Mouse (Mus musculus): ENCODE measurements at regions not wholly inside any gene's neighbourhood (a gene's known extent, or its start where the extent isn't known, plus 50 kb on each side); places are given as distances from the start of the nearest gene placed in this dataset.

GRCm38 (mm10) chr11:110722701-110723100, 245.1 kb upstream of the Kcnj16 start:
- H3K4me3 ChIP-seq: no peak overlapping the region
- H3K27ac ChIP-seq (ENCODE audit: poor library complexity, severe bottlenecking): no peak overlapping the region
- H3K36me3 ChIP-seq: no peaks in the 10 kb centered on the region
- H3K4me2 ChIP-seq: no peak overlapping the region
- ATAC-seq (ENCODE audit: insufficient number of reproducible peaks, low FRiP score): no peak
- H3K9ac ChIP-seq: no peak overlapping the region
- H3K4me1 ChIP-seq (replicated peaks): no peaks in the 10 kb centered on the region
- no peaks in the 10 kb centered on the region for H3K9me3 ChIP-seq (replicated peaks)
- WGBS: 70% methylated on average over 5 of the region's 5 CpGs
- no peaks in the 10 kb centered on the region for H3K27me3 ChIP-seq (replicated peaks)

- H3K27ac ChIP-seq (ENCODE audit: poor library complexity, severe bottlenecking): no peak overlapping the region
- no peaks in the 10 kb centered on the region for H3K36me3 ChIP-seq
- no peaks in the 10 kb centered on the region for H3K9me3 ChIP-seq (replicated peaks)
- no peak for ATAC-seq (ENCODE audit: insufficient number of reproducible peaks, low FRiP score)
- no peak overlapping the region for H3K4me3 ChIP-seq
- no peaks in the 10 kb centered on the region for H3K4me1 ChIP-seq (replicated peaks)
- no peak overlapping the region for H3K9ac ChIP-seq
- no peaks in the 10 kb centered on the region for H3K27me3 ChIP-seq (replicated peaks)
- 75% methylated on average over 6 of the region's 6 CpGs for WGBS
- H3K4me2 ChIP-seq: no peak overlapping the region
These were observed 243.9 kb upstream of the Kcnj16 start for GRCm38 (mm10) chr11:110723971-110724370.

- 61% methylated on average over 3 of the region's 3 CpGs for WGBS
- Histone ChIP-seq H3K4me2 (no peak overlapping the region), H3K9ac (no peak overlapping the region), H3K4me1 (replicated peaks) (no peaks in the 10 kb centered on the region), H3K9me3 (replicated peaks) (no peaks in the 10 kb centered on the region), H3K27me3 (replicated peaks) (no peaks in the 10 kb centered on the region), H3K27ac (ENCODE audit: poor library complexity, severe bottlenecking) (no peak overlapping the region), H3K36me3 (no peaks in the 10 kb centered on the region), H3K4me3 (no peak overlapping the region)
- ATAC-seq (ENCODE audit: insufficient number of reproducible peaks, low FRiP score): no peak
These were observed 240.4 kb upstream of the Kcnj16 start for GRCm38 (mm10) chr11:110727357-110727961.

- no peak overlapping the region for H3K4me3 ChIP-seq
- H3K4me1 ChIP-seq (replicated peaks): no peaks in the 10 kb centered on the region
- H3K4me2 ChIP-seq: no peak overlapping the region
- no peak overlapping the region for H3K9ac ChIP-seq
- H3K27me3 ChIP-seq (replicated peaks): no peaks in the 10 kb centered on the region
- no peak for ATAC-seq (ENCODE audit: insufficient number of reproducible peaks, low FRiP score)
- H3K9me3 ChIP-seq (replicated peaks): no peaks in the 10 kb centered on the region
- no peak overlapping the region for H3K27ac ChIP-seq (ENCODE audit: poor library complexity, severe bottlenecking)
- no peaks in the 10 kb centered on the region for H3K36me3 ChIP-seq
- WGBS: 79% methylated on average over 3 of the region's 3 CpGs
These were observed 236.3 kb upstream of the Kcnj16 start for GRCm38 (mm10) chr11:110731510-110731909.

- no peaks in the 10 kb centered on the region for H3K4me1 ChIP-seq (replicated peaks)
- H3K4me2 ChIP-seq: no peak overlapping the region
- no peaks in the 10 kb centered on the region for H3K36me3 ChIP-seq
- no peaks in the 10 kb centered on the region for H3K9me3 ChIP-seq (replicated peaks)
- H3K9ac ChIP-seq: no peak overlapping the region
- ATAC-seq (ENCODE audit: insufficient number of reproducible peaks, low FRiP score): no peak
- no peak overlapping the region for H3K4me3 ChIP-seq
- no peaks in the 10 kb centered on the region for H3K27me3 ChIP-seq (replicated peaks)
- no peak overlapping the region for H3K27ac ChIP-seq (ENCODE audit: poor library complexity, severe bottlenecking)
These were observed 193.7 kb upstream of the Kcnj16 start for GRCm38 (mm10) chr11:110774128-110774527.

- Histone ChIP-seq H3K4me1 (replicated peaks) (no peaks in the 10 kb centered on the region), H3K27ac (ENCODE audit: poor library complexity, severe bottlenecking) (no peak overlapping the region), H3K9ac (no peak overlapping the region), H3K36me3 (no peaks in the 10 kb centered on the region), H3K4me2 (no peak overlapping the region), H3K4me3 (no peak overlapping the region), H3K9me3 (replicated peaks) (no peaks in the 10 kb centered on the region), H3K27me3 (replicated peaks) (no peaks in the 10 kb centered on the region)
- WGBS: 57% methylated on average over 3 of the region's 3 CpGs
- ATAC-seq (ENCODE audit: insufficient number of reproducible peaks, low FRiP score): no peak
These were observed 186.1 kb upstream of the Kcnj16 start for GRCm38 (mm10) chr11:110781492-110782276.

GRCm38 (mm10) chr11:110789537-110789936, 178.3 kb upstream of the Kcnj16 start:
- no peak for ATAC-seq (ENCODE audit: insufficient number of reproducible peaks, low FRiP score)
- no peak overlapping the region for H3K9ac ChIP-seq
- H3K4me3 ChIP-seq: no peak overlapping the region
- H3K27ac ChIP-seq (ENCODE audit: poor library complexity, severe bottlenecking): no peak overlapping the region
- H3K9me3 ChIP-seq (replicated peaks): no peaks in the 10 kb centered on the region
- no peaks in the 10 kb centered on the region for H3K27me3 ChIP-seq (replicated peaks)
- no peaks in the 10 kb centered on the region for H3K4me1 ChIP-seq (replicated peaks)
- WGBS: 64% methylated on average over 4 of the region's 4 CpGs
- no peak overlapping the region for H3K4me2 ChIP-seq
- H3K36me3 ChIP-seq: no peaks in the 10 kb centered on the region

- no peak overlapping the region for H3K4me2 ChIP-seq
- H3K27me3 ChIP-seq (replicated peaks): no peaks in the 10 kb centered on the region
- WGBS: 78% methylated on average over 8 of the region's 8 CpGs
- H3K36me3 ChIP-seq: no peaks in the 10 kb centered on the region
- no peak overlapping the region for H3K4me3 ChIP-seq
- no peak overlapping the region for H3K9ac ChIP-seq
- H3K27ac ChIP-seq (ENCODE audit: poor library complexity, severe bottlenecking): no peak overlapping the region
- no peak for ATAC-seq (ENCODE audit: insufficient number of reproducible peaks, low FRiP score)
- no peaks in the 10 kb centered on the region for H3K4me1 ChIP-seq (replicated peaks)
- H3K9me3 ChIP-seq (replicated peaks): no peaks in the 10 kb centered on the region
These were observed 167.8 kb upstream of the Kcnj16 start for GRCm38 (mm10) chr11:110799887-110800578.

GRCm38 (mm10) chr11:110802013-110802412, 165.8 kb upstream of the Kcnj16 start:
- Histone ChIP-seq H3K9me3 (replicated peaks) (no peaks in the 10 kb centered on the region), H3K9ac (no peak overlapping the region), H3K4me1 (replicated peaks) (no peaks in the 10 kb centered on the region), H3K27me3 (replicated peaks) (no peaks in the 10 kb centered on the region), H3K36me3 (no peaks in the 10 kb centered on the region), H3K4me3 (no peak overlapping the region), H3K27ac (ENCODE audit: poor library complexity, severe bottlenecking) (no peak overlapping the region), H3K4me2 (no peak overlapping the region)
- ATAC-seq (ENCODE audit: insufficient number of reproducible peaks, low FRiP score): no peak
- 62% methylated on average over 7 of the region's 7 CpGs for WGBS

- Histone ChIP-seq H3K27me3 (replicated peaks) (no peaks in the 10 kb centered on the region), H3K9me3 (replicated peaks) (no peaks in the 10 kb centered on the region), H3K4me3 (no peak overlapping the region), H3K36me3 (no peaks in the 10 kb centered on the region), H3K4me1 (replicated peaks) (no peaks in the 10 kb centered on the region), H3K9ac (no peak overlapping the region), H3K27ac (ENCODE audit: poor library complexity, severe bottlenecking) (no peak overlapping the region), H3K4me2 (no peak overlapping the region)
- WGBS: 84% methylated on average over 1 of the region's 1 CpGs
- ATAC-seq (ENCODE audit: insufficient number of reproducible peaks, low FRiP score): no peak
These were observed 163.8 kb upstream of the Kcnj16 start for GRCm38 (mm10) chr11:110804079-110804478.

GRCm38 (mm10) chr11:110813137-110813536, 154.7 kb upstream of the Kcnj16 start:
- Histone ChIP-seq H3K9ac (no peak overlapping the region), H3K9me3 (replicated peaks) (no peaks in the 10 kb centered on the region), H3K27ac (ENCODE audit: poor library complexity, severe bottlenecking) (no peak overlapping the region), H3K4me1 (replicated peaks) (peaks cover 7% of the 10 kb centered on the region; the same call in 1 of the 2 replicates), H3K4me2 (no peak overlapping the region), H3K27me3 (replicated peaks) (no peaks in the 10 kb centered on the region), H3K4me3 (no peak overlapping the region), H3K36me3 (no peaks in the 10 kb centered on the region)
- ATAC-seq (ENCODE audit: insufficient number of reproducible peaks, low FRiP score): no peak
- 77% methylated on average over 6 of the region's 6 CpGs for WGBS
